Mouse (Mus musculus): ENCODE data around the gene Phc2. TPM values are rescaled to one million over a fixed set of nuclear protein-coding genes. Genes with fewer than 3 reads are reported as not detected.
A peak's percentile ranks its signal among the peaks of the same experiment; 100 is the strongest.

The Phc2 gene
- total RNA-seq, 2 experiments from 2014 or later: 85.4 to 91.3 TPM

GRCm38 (mm10) chr4:128776568-128777289, 122.2 kb downstream of the Phc2 start:
- Histone ChIP-seq H3K4me3 (no peak overlapping the region), H3K27ac (no peak overlapping the region)
- TF ChIP-seq CTCF (conservative IDR thresholded peaks at IDR 0.05): peak; percentile 99
- DNase-seq (ENCODE audit: low spot score in 2 of 2): peak; percentile 26 to 70

- Histone ChIP-seq H3K4me3 (no peak overlapping the region), H3K27ac (no peak overlapping the region)
- DNase-seq (ENCODE audit: low spot score in 2 of 2): no peak
- TF ChIP-seq CTCF (conservative IDR thresholded peaks at IDR 0.05): no peak
Observed at GRCm38 (mm10) chr4:128777593-128777992, 123.1 kb downstream of the Phc2 start.

GRCm38 (mm10) chr4:128782037-128782436, 127.5 kb downstream of the Phc2 start:
- Histone ChIP-seq H3K27ac (no peak overlapping the region), H3K4me3 (no peak overlapping the region)
- no peak for DNase-seq (ENCODE audit: low spot score in 2 of 2)
- no peak for TF ChIP-seq CTCF (conservative IDR thresholded peaks at IDR 0.05)

- no peak for DNase-seq (ENCODE audit: low spot score in 2 of 2)
- no peak overlapping the region for H3K27ac ChIP-seq
Observed at GRCm38 (mm10) chr4:128782645-128783044, 128.1 kb downstream of the Phc2 start.

GRCm38 (mm10) chr4:128784950-128785631, 130.6 kb downstream of the Phc2 start:
- DNase-seq (ENCODE audit: low spot score in 2 of 2): no peak

More at GRCm38 (mm10) chr4:128782645-128783044, 128.1 kb downstream of the Phc2 start:
- TF ChIP-seq CTCF (conservative IDR thresholded peaks at IDR 0.05): no peak
- no peak overlapping the region for H3K4me3 ChIP-seq

GRCm38 (mm10) chr4:128785921-128786654, 131.6 kb downstream of the Phc2 start:
- TF ChIP-seq CTCF (conservative IDR thresholded peaks at IDR 0.05): no peak
- Histone ChIP-seq H3K27ac (no peak overlapping the region), H3K4me3 (no peak overlapping the region)
- no peak for DNase-seq (ENCODE audit: low spot score in 2 of 2)

More at GRCm38 (mm10) chr4:128784950-128785631, 130.6 kb downstream of the Phc2 start:
- Histone ChIP-seq H3K27ac (no peak overlapping the region), H3K4me3 (no peak overlapping the region)
- no peak for TF ChIP-seq CTCF (conservative IDR thresholded peaks at IDR 0.05)

- no peak overlapping the region for H3K4me3 ChIP-seq
- no peak overlapping the region for H3K27ac ChIP-seq
- DNase-seq (ENCODE audit: low spot score in 2 of 2): no peak
- TF ChIP-seq CTCF (conservative IDR thresholded peaks at IDR 0.05): no peak
Observed at GRCm38 (mm10) chr4:128787023-128787939, 132.8 kb downstream of the Phc2 start.

- DNase-seq (ENCODE audit: low spot score in 2 of 2): no peak
- no peak for TF ChIP-seq CTCF (conservative IDR thresholded peaks at IDR 0.05)
- no peak overlapping the region for H3K27ac ChIP-seq
- H3K4me3 ChIP-seq: no peak overlapping the region
Observed at GRCm38 (mm10) chr4:128788108-128788507, 133.6 kb downstream of the Phc2 start.

- DNase-seq (ENCODE audit: low spot score in 2 of 2): no peak
- no peak for TF ChIP-seq CTCF (conservative IDR thresholded peaks at IDR 0.05)
- Histone ChIP-seq H3K27ac (no peak overlapping the region), H3K4me3 (no peak overlapping the region)
Observed at GRCm38 (mm10) chr4:128789646-128790045, 135.1 kb downstream of the Phc2 start.

- no peak for DNase-seq (ENCODE audit: low spot score in 2 of 2)
- Histone ChIP-seq H3K27ac (no peak overlapping the region), H3K4me3 (no peak overlapping the region)
- no peak for TF ChIP-seq CTCF (conservative IDR thresholded peaks at IDR 0.05)
Observed at GRCm38 (mm10) chr4:128793710-128794109, 139.2 kb downstream of the Phc2 start.

GRCm38 (mm10) chr4:128794198-128794597, 139.7 kb downstream of the Phc2 start:
- no peak for DNase-seq (ENCODE audit: low spot score in 2 of 2)
- H3K27ac ChIP-seq: no peak overlapping the region
- no peak for TF ChIP-seq CTCF (conservative IDR thresholded peaks at IDR 0.05)
- no peak overlapping the region for H3K4me3 ChIP-seq

- Histone ChIP-seq H3K27ac (no peak overlapping the region), H3K4me3 (no peak overlapping the region)
- no peak for TF ChIP-seq CTCF (conservative IDR thresholded peaks at IDR 0.05)
Observed at GRCm38 (mm10) chr4:128795596-128795995, 141.1 kb downstream of the Phc2 start.

More at GRCm38 (mm10) chr4:128795596-128795995, 141.1 kb downstream of the Phc2 start:
- DNase-seq (ENCODE audit: low spot score in 2 of 2): no peak

All from layer of hippocampus, adult 2 months (tissue).